Mouse (Mus musculus): ENCODE measurements around the gene Nek6.

DNA sequence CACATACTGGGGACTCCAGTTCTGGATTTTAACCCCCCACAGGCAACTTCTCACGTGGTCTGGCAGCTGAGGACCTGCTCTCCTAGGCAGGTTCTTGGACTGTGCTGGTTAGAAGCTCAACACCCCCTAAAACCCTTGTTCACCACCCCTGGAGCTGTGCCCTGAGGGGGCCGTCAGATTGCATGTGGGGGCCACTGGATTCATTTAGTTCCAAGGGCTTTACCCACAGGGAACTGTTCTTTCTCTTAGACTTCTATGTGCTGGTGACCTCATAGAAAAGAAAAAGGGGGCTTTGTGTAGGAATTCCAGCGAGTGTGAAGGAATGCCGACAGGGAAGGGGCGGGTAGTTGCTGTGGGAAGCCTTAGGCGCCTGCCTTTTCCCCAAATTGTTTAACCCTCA is 4.0 kb downstream of the Nek6 start:
- TF ChIP-seq POLR2A (IDR thresholded peaks at IDR 0.05; ENCODE audit: control insufficient read depth, extremely low read depth, insufficient read depth, low read length, poor library complexity): no peak
- TF ChIP-seq CTCF (IDR thresholded peaks at IDR 0.05; ENCODE audit: borderline replicate concordance, control insufficient read depth, extremely low read depth, insufficient read depth, low read length, poor library complexity): no peak

Data from thymus, adult 2 months (tissue).